Mouse (Mus musculus) adrenal gland, postnatal 14 days (tissue): ENCODE data around the gene Pkp4. TPM values are rescaled to one million over a fixed set of nuclear protein-coding genes. Genes with fewer than 3 reads are reported as not detected.
A peak's percentile ranks its signal among the peaks of the same experiment; 100 is the strongest.

Experiments
- DNase-seq: peaks from one replicate; pipeline ENCODE4 v3.0.0; 2021; ENCODE audit warnings: mixed read lengths
- total RNA-seq: library from RNA; stranded (reverse); gene quantifications from 2 replicates; pipeline ENCODE4 v1.2.3, GENCODE M21; 2021

Gene Pkp4
- total RNA-seq, 1 experiment from 2014 or later = 74.7 TPM

- no peak for DNase-seq
These were observed 59.5 kb downstream of the Pkp4 start for GRCm38 (mm10) chr2:59219997-59220789.

- no peak for DNase-seq
These were observed 65.7 kb downstream of the Pkp4 start for GRCm38 (mm10) chr2:59226383-59226782.

- DNase-seq = no peak
These were observed 66.4 kb downstream of the Pkp4 start for GRCm38 (mm10) chr2:59227011-59227410.

GRCm38 (mm10) chr2:59227508-59228263 is 67.0 kb downstream of the Pkp4 start:
- DNase-seq = no peak

GRCm38 (mm10) chr2:59229250-59229895 is 68.7 kb downstream of the Pkp4 start:
- DNase-seq = no peak

- DNase-seq = no peak
These were observed 70.0 kb downstream of the Pkp4 start for GRCm38 (mm10) chr2:59230656-59231055.

- DNase-seq = no peak
These were observed 70.9 kb downstream of the Pkp4 start for GRCm38 (mm10) chr2:59231514-59231913.

- no peak for DNase-seq
These were observed 72.8 kb downstream of the Pkp4 start for GRCm38 (mm10) chr2:59233294-59233923.

- DNase-seq = no peak
These were observed 73.3 kb downstream of the Pkp4 start for GRCm38 (mm10) chr2:59233936-59234335.

- DNase-seq = no peak
These were observed 73.9 kb downstream of the Pkp4 start for GRCm38 (mm10) chr2:59234537-59234936.

- peak; percentile 41 for DNase-seq
These were observed 79.3 kb downstream of the Pkp4 start for GRCm38 (mm10) chr2:59239841-59240395.

- DNase-seq = no peak
These were observed 81.5 kb downstream of the Pkp4 start for GRCm38 (mm10) chr2:59242117-59242516.

GRCm38 (mm10) chr2:59244273-59245097 is 83.8 kb downstream of the Pkp4 start:
- no peak for DNase-seq

GRCm38 (mm10) chr2:59245098-59245388 is 84.4 kb downstream of the Pkp4 start:
- no peak for DNase-seq

- DNase-seq = no peak
These were observed 88.2 kb downstream of the Pkp4 start for GRCm38 (mm10) chr2:59248806-59249205.

GRCm38 (mm10) chr2:59252818-59253217 is 92.2 kb downstream of the Pkp4 start:
- no peak for DNase-seq

- no peak for DNase-seq
These were observed 92.8 kb downstream of the Pkp4 start for GRCm38 (mm10) chr2:59253435-59253834.

- DNase-seq = no peak
These were observed 98.2 kb downstream of the Pkp4 start for GRCm38 (mm10) chr2:59258821-59259231.

GRCm38 (mm10) chr2:59259346-59259745 is 98.7 kb downstream of the Pkp4 start:
- DNase-seq = no peak

- no peak for DNase-seq
These were observed 100.6 kb downstream of the Pkp4 start for GRCm38 (mm10) chr2:59261203-59261602.

GRCm38 (mm10) chr2:59266428-59266827 is 105.8 kb downstream of the Pkp4 start:
- no peak for DNase-seq

GRCm38 (mm10) chr2:59271835-59272234 is 111.2 kb downstream of the Pkp4 start:
- no peak for DNase-seq
